In genomic region chr19:41164447-41165095, GRCm38 (mm10) we compare ENCODE assay signal across 17 mouse cellular contexts. TPM values are rescaled to one million over a fixed set of nuclear protein-coding genes. Genes with fewer than 3 reads are reported as not detected.
A peak's percentile ranks its signal among the peaks of the same experiment; 100 is the strongest.
DNase-seq lines count a peak whose midpoint lies in the region; ATAC-seq lines count a peak whose summit lies in the region.
"Had no signal": no experiment of that assay in that cellular context is flagged by ENCODE, and none has a peak within 500 bp of the region (broad histone marks: within the 10 kb centered on the region; RNA-seq: fewer than 3 reads in every experiment).

No protein-coding gene starts in this region.

- H3K9ac ChIP-seq in neural tube, embryonic 11.5 days (ENCODE audit: low read length) = no peak overlapping the region
- no peak overlapping the region for H3K9ac ChIP-seq in neural tube, embryonic 15.5 days (replicated peaks)
- H3K9ac ChIP-seq in forebrain, embryonic 16.5 days (replicated peaks; ENCODE audit: low read depth, low read length) = no peak overlapping the region
- H3K9ac ChIP-seq: heart, embryonic 15.5 days had no signal

- peak; percentile 42 for DNase-seq in neural tube, embryonic 11.5 days (ENCODE audit: low spot score)
- DNase-seq in midbrain, embryonic 10.5 days (ENCODE audit: low spot score) = no peak
- no peak for DNase-seq in heart, adult 8-10 months (ENCODE audit: low spot score)
- no peak for DNase-seq in lung, adult 18-20 months
- DNase-seq in cerebellum, postnatal 14 days = no peak
- DNase-seq: adrenal gland, adult 8-10 months; cerebellum, adult 18-20 months; thymus, postnatal 36 days had no signal

- H3K27ac ChIP-seq in neural tube, embryonic 11.5 days (ENCODE audit: low read depth, low read length) = no peak overlapping the region
- H3K27ac ChIP-seq in neural tube, embryonic 15.5 days (replicated peaks) = no peak overlapping the region
- peak overlapping the region; percentile 69 for H3K27ac ChIP-seq in forebrain, embryonic 16.5 days (ENCODE audit: low read length)
- H3K27ac ChIP-seq in midbrain, embryonic 10.5 days (replicated peaks) = peak overlapping the region; percentile 47
- H3K27ac ChIP-seq: heart, embryonic 15.5 days; stomach, postnatal 0 days had no signal

- 45% methylated on average over 10 of the region's 10 CpGs for WGBS in neural tube, embryonic 11.5 days
- 17% methylated on average over 10 of the region's 10 CpGs for WGBS in neural tube, embryonic 15.5 days
- WGBS in forebrain, embryonic 16.5 days = 2% methylated on average over 10 of the region's 10 CpGs
- 41% methylated on average over 10 of the region's 10 CpGs for WGBS in midbrain, embryonic 10.5 days

- no peaks in the 10 kb centered on the region for H3K36me3 ChIP-seq in neural tube, embryonic 11.5 days (ENCODE audit: control insufficient read depth, insufficient read depth, low read length)
- no peaks in the 10 kb centered on the region for H3K36me3 ChIP-seq in neural tube, embryonic 15.5 days
- no peaks in the 10 kb centered on the region for H3K36me3 ChIP-seq in forebrain, embryonic 16.5 days (ENCODE audit: control insufficient read depth, insufficient read depth)
- no peaks in the 10 kb centered on the region for H3K36me3 ChIP-seq in midbrain, embryonic 10.5 days
- H3K36me3 ChIP-seq: heart, embryonic 15.5 days had no signal

- peak; percentile 80 for ATAC-seq in neural tube, embryonic 11.5 days (ENCODE audit: insufficient read depth, low FRiP score, low TSS enrichment)
- ATAC-seq in neural tube, embryonic 15.5 days (ENCODE audit: low FRiP score) = no peak
- peak; percentile 82 for ATAC-seq in forebrain, embryonic 16.5 days

- H3K4me1 ChIP-seq in neural tube, embryonic 11.5 days (ENCODE audit: control insufficient read depth, insufficient read depth, low read length) = 0 out of 2 replicates have a peak, but pooled peaks cover 3% of the 10 kb centered on the region
- peaks cover 20% of the 10 kb centered on the region for H3K4me1 ChIP-seq in neural tube, embryonic 15.5 days
- H3K4me1 ChIP-seq in forebrain, embryonic 16.5 days (replicated peaks; ENCODE audit: control insufficient read depth, insufficient read depth, low read length) = peaks cover 23% of the 10 kb centered on the region
- H3K4me1 ChIP-seq in midbrain, embryonic 10.5 days = peaks cover 36% of the 10 kb centered on the region

- no peak overlapping the region for H3K4me2 ChIP-seq in neural tube, embryonic 11.5 days (ENCODE audit: low read depth)
- H3K4me2 ChIP-seq in neural tube, embryonic 15.5 days = no peak overlapping the region
- peak overlapping the region; percentile 12; the same call in 1 of the 2 replicates for H3K4me2 ChIP-seq in forebrain, embryonic 16.5 days (ENCODE audit: low read length)
- H3K4me2 ChIP-seq: heart, embryonic 15.5 days; liver, embryonic 11.5 days had no signal

- no peaks in the 10 kb centered on the region for H3K9me3 ChIP-seq in neural tube, embryonic 11.5 days (ENCODE audit: control insufficient read depth, low read length)
- H3K9me3 ChIP-seq in neural tube, embryonic 15.5 days (replicated peaks) = no peaks in the 10 kb centered on the region
- H3K9me3 ChIP-seq in forebrain, embryonic 16.5 days (ENCODE audit: control insufficient read depth, low read length) = no peaks in the 10 kb centered on the region
- H3K9me3 ChIP-seq in midbrain, embryonic 10.5 days (replicated peaks) = no peaks in the 10 kb centered on the region
- H3K9me3 ChIP-seq: heart, embryonic 15.5 days had no signal

- no peaks in the 10 kb centered on the region for H3K27me3 ChIP-seq in neural tube, embryonic 11.5 days (ENCODE audit: control insufficient read depth, insufficient read depth, low read length)
- H3K27me3 ChIP-seq in neural tube, embryonic 15.5 days (replicated peaks) = peaks cover 6% of the 10 kb centered on the region; the same call in 1 of the 2 replicates
- peaks cover 2% of the 10 kb centered on the region; the same call in 1 of the 2 replicates for H3K27me3 ChIP-seq in forebrain, embryonic 16.5 days (replicated peaks; ENCODE audit: control insufficient read depth, insufficient read depth, low read length)
- peaks cover 82% of the 10 kb centered on the region for H3K27me3 ChIP-seq in midbrain, embryonic 10.5 days (ENCODE audit: low read depth, poor library complexity, severe bottlenecking)
- H3K27me3 ChIP-seq: heart, embryonic 15.5 days had no signal

- H3K4me3 ChIP-seq in neural tube, embryonic 11.5 days (ENCODE audit: low read depth, low read length) = no peak overlapping the region
- no peak overlapping the region for H3K4me3 ChIP-seq in neural tube, embryonic 15.5 days (replicated peaks)
- H3K4me3 ChIP-seq in forebrain, embryonic 16.5 days (replicated peaks; ENCODE audit: low read length) = no peak overlapping the region
- H3K4me3 ChIP-seq in midbrain, embryonic 10.5 days = no peak overlapping the region
- H3K4me3 ChIP-seq: heart, embryonic 15.5 days had no signal

RNA-seq across cellular contexts. Expression of gene Tll2, which starts 42.1 kb away (rescaled TPM):
- polyA plus RNA-seq in neural tube, embryonic 11.5 days (2014; fragmentation: Nextera tagmentation; extraction: Ambion mirVana) = 0.99 and 1.2 TPM in 2 replicates
- polyA plus RNA-seq in neural tube, embryonic 15.5 days (2015; fragmentation: Nextera tagmentation; extraction: Ambion mirVana) = 1.9 and 2.2 TPM in 2 replicates
- polyA plus RNA-seq in forebrain, embryonic 16.5 days (2015; fragmentation: Nextera tagmentation; extraction: Ambion mirVana) = 0.61 and 0.67 TPM in 2 replicates
- polyA plus RNA-seq in midbrain, embryonic 10.5 days (2016; fragmentation: Nextera tagmentation; extraction: Ambion mirVana) = 0.53 and 0.58 TPM in 2 replicates
- total RNA-seq in heart, adult 8-10 months (2022) = 1 to 10 TPM in 1 of 4 experiments, under 1 TPM in 3; 0.12 to 1.0 (median 0.46) TPM
- total RNA-seq: megakaryocyte-erythroid progenitor cell, adult 5-6 weeks had no signal
- polyA plus RNA-seq: C2C12; kidney, embryonic 14.5 days; liver, embryonic 11.5 days; lung, embryonic 16.5 days had no signal

Comparison
In these comparisons a context has a peak if more than half of its experiments do, and no peak if none do; other contexts are left out.
1. H3K27ac ChIP-seq: peak in forebrain, embryonic 16.5 days (single experiment) and midbrain, embryonic 10.5 days (single experiment); none in neural tube, embryonic 11.5 days (single experiment) and neural tube, embryonic 15.5 days (single experiment).